Mouse (Mus musculus) erythroblast, embryonic 14.5 days (primary cell): Measurements from ENCODE around the gene Itgb1. TPM values are rescaled to one million over a fixed set of nuclear protein-coding genes. Genes with fewer than 3 reads are reported as not detected.
A peak's percentile ranks its signal among the peaks of the same experiment; 100 is the strongest.

Experiments
- H3K27me3 ChIP-seq: 2 replicates; pipeline ENCODE4 v1.6.1; 2012; ENCODE audit warnings: inconsistent platforms; ENCODE audit not compliant: control insufficient read depth
- H3K36me3 ChIP-seq: 2 replicates; pipeline ENCODE4 v1.6.1; 2012; ENCODE audit warnings: mild to moderate bottlenecking, inconsistent platforms; ENCODE audit not compliant: control insufficient read depth
- H3K4me1 ChIP-seq: 2 replicates; pipeline ENCODE4 v1.6.1; 2012; ENCODE audit warnings: inconsistent platforms; ENCODE audit not compliant: control insufficient read depth
- H3K4me3 ChIP-seq: replicated peaks from 2 replicates; pipeline ENCODE3; 2012; ENCODE audit warnings: moderate library complexity, mild to moderate bottlenecking, inconsistent platforms
- H3K9me3 ChIP-seq: 2 replicates; pipeline ENCODE4 v1.6.1; 2012; ENCODE audit warnings: low read length, inconsistent platforms, mixed read lengths; ENCODE audit not compliant: control insufficient read depth
- GATA1 ChIP-seq: IDR thresholded peaks from 2 replicates; pipeline ENCODE4 v1.6.1; 2012; ENCODE audit warnings: low read length, inconsistent platforms, mixed read lengths
- TAL1 ChIP-seq: IDR thresholded peaks from 3 replicates; pipeline ENCODE4 v1.6.1; 2012; ENCODE audit warnings: low read length, inconsistent platforms, mixed read lengths
- polyA plus RNA-seq: library from polyadenylated mRNA; stranded (reverse); fragments of >175 nt; gene quantifications from 2 replicates; pipeline ENCODE4 v1.2.3, GENCODE M21; 2012

The Itgb1 gene
- polyA plus RNA-seq, 1 experiment, result 1.3 TPM

GRCm38 (mm10) chr8:128654365-128655099 lies 30.9 kb upstream of the Itgb1 start:
- peaks cover 12% of the 10 kb centered on the region for H3K4me1 ChIP-seq
- H3K9me3 ChIP-seq, result no peaks in the 10 kb centered on the region
- H3K4me3 ChIP-seq, result peak overlapping the region; percentile 45
- no peak for TF ChIP-seq GATA1
- TF ChIP-seq TAL1, result no peak
- H3K27me3 ChIP-seq, result no peaks in the 10 kb centered on the region
- no peaks in the 10 kb centered on the region for H3K36me3 ChIP-seq

DNA sequence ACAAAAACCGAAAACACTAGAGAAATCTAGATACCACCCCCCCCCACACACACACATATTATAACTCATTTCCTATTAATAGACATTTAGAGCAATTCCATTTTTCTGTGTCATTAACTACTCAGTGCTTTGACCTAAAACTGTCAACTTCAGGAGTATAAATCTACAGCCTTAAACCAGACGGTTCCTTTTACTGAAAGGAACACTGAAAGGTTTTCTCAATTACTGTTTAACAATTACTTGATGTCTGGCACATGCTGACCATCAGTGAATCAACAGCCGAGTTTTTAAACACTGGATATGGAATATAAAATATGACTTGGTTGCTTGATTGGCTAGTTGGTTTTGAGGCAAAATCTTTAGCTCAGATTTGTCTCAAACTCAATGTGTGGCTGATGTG lies 23.3 kb upstream of the Itgb1 start:
- Histone ChIP-seq H3K4me3 (no peak overlapping the region), H3K36me3 (no peaks in the 10 kb centered on the region), H3K9me3 (no peaks in the 10 kb centered on the region), H3K4me1 (no peaks in the 10 kb centered on the region), H3K27me3 (no peaks in the 10 kb centered on the region)
- TF ChIP-seq TAL1 (no peak), GATA1 (no peak)

DNA sequence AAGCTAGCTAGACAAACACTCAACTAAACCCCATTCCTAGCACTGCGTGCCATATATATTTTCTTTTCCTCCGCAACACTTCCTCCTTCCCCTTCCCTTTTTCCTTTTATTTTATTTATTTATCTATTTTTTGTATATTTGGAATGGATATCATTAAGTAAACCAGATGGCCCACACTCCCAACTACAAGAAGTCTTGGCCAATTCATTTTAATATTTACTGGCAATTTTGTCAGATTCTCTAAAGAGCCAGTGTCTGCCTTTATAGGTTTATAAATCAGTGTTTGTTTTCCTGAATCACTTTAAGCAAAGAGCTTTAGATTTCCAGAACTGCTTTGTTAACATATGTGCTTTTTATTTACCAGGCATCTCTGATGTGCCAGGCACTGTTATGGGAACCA lies 22.8 kb upstream of the Itgb1 start:
- no peak for TF ChIP-seq GATA1
- Histone ChIP-seq H3K4me1 (no peaks in the 10 kb centered on the region), H3K36me3 (no peaks in the 10 kb centered on the region)

DNA sequence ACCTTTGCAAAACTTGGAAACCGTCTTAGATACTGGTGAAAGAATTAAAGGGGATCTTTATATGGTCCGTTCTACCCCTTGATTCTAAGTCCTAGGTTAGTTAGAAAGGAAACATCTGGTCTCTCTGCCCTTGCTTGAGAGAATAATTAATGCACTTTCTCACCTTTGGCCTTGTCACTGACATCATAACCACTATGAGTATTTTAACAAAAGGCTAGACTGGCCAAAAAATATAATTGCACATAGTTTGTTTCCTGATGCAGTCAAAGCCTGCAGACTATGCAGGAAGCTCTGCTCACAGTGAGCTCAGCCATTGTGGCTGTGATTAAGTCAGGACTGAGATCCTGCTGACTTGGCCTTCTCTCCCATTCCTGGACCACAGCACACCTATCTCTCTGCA lies 22.3 kb upstream of the Itgb1 start:
- no peaks in the 10 kb centered on the region for H3K27me3 ChIP-seq
- TF ChIP-seq GATA1, result no peak
- TF ChIP-seq TAL1, result no peak

More for the DNA sequence above, 22.8 kb upstream of the Itgb1 start:
- Histone ChIP-seq H3K4me3 (no peak overlapping the region), H3K9me3 (no peaks in the 10 kb centered on the region), H3K27me3 (no peaks in the 10 kb centered on the region)

GRCm38 (mm10) chr8:128666576-128667263 lies 18.7 kb upstream of the Itgb1 start:
- TF ChIP-seq TAL1 (no peak), GATA1 (no peak)
- H3K4me3 ChIP-seq, result no peak overlapping the region
- H3K4me1 ChIP-seq, result no peaks in the 10 kb centered on the region
- H3K27me3 ChIP-seq, result no peaks in the 10 kb centered on the region
- H3K9me3 ChIP-seq, result no peaks in the 10 kb centered on the region
- H3K36me3 ChIP-seq, result no peaks in the 10 kb centered on the region

More for the DNA sequence above, 22.3 kb upstream of the Itgb1 start:
- no peaks in the 10 kb centered on the region for H3K9me3 ChIP-seq
- no peak overlapping the region for H3K4me3 ChIP-seq
- no peaks in the 10 kb centered on the region for H3K4me1 ChIP-seq
- no peaks in the 10 kb centered on the region for H3K36me3 ChIP-seq

GRCm38 (mm10) chr8:128671813-128672212 lies 13.6 kb upstream of the Itgb1 start:
- no peaks in the 10 kb centered on the region for H3K36me3 ChIP-seq
- H3K4me1 ChIP-seq, result no peaks in the 10 kb centered on the region
- H3K9me3 ChIP-seq, result no peaks in the 10 kb centered on the region
- H3K4me3 ChIP-seq, result no peak overlapping the region
- TF ChIP-seq TAL1, result no peak
- no peak for TF ChIP-seq GATA1
- H3K27me3 ChIP-seq, result no peaks in the 10 kb centered on the region

DNA sequence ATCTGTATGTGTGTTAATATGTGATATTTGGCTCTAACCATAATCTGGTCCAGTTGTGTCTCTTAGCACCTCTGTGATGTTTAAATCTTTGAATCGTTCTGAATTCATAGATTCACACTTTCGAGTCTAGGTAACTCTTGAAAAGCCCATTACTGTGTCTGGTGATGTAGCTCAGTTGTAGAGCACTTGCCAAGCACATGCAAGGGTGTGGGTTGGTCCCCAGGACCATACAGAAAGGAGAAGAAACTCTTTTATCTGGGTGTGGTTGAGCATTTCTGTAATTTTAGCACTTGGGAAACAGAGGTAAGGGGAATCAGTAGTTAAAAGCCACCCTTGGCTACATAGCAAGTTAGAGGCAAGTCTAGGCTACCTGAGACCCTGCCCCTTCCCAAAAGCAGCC lies 13.0 kb upstream of the Itgb1 start:
- TF ChIP-seq GATA1 (no peak), TAL1 (no peak)
- Histone ChIP-seq H3K36me3 (no peaks in the 10 kb centered on the region), H3K27me3 (no peaks in the 10 kb centered on the region), H3K9me3 (no peaks in the 10 kb centered on the region), H3K4me3 (no peak overlapping the region), H3K4me1 (no peaks in the 10 kb centered on the region)

DNA sequence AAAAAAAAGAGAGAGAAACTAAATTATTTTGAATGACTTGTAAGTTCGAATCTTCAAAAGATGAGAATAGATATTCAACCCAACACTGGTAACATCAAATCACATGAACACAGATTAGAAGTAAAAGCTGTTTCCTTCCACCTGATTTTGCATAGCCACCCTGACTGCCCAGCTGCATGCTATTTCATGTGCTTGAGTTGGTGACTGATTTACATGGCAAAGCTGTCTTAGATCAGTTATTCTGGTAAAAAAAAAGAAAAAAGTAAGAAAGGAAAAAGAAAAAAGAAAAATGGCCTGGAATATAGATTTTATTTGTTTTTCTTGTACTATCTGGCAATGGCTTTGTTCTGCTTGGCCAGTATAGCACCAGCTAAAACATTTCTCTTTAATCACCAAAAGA lies 12.5 kb upstream of the Itgb1 start:
- H3K36me3 ChIP-seq, result no peaks in the 10 kb centered on the region
- TF ChIP-seq TAL1, result no peak
- no peak for TF ChIP-seq GATA1

GRCm38 (mm10) chr8:128675848-128676629 lies 9.4 kb upstream of the Itgb1 start:
- no peaks in the 10 kb centered on the region for H3K36me3 ChIP-seq
- no peaks in the 10 kb centered on the region for H3K27me3 ChIP-seq
- no peaks in the 10 kb centered on the region for H3K9me3 ChIP-seq
- no peak overlapping the region for H3K4me3 ChIP-seq
- peaks cover 3% of the 10 kb centered on the region for H3K4me1 ChIP-seq
- TF ChIP-seq TAL1, result no peak

More for the DNA sequence above, 12.5 kb upstream of the Itgb1 start:
- H3K27me3 ChIP-seq, result no peaks in the 10 kb centered on the region
- H3K4me3 ChIP-seq, result no peak overlapping the region
- H3K9me3 ChIP-seq, result no peaks in the 10 kb centered on the region
- H3K4me1 ChIP-seq, result no peaks in the 10 kb centered on the region
